Comparison of ENCODE assay signal across 8 mouse cellular contexts in the genomic region with DNA sequence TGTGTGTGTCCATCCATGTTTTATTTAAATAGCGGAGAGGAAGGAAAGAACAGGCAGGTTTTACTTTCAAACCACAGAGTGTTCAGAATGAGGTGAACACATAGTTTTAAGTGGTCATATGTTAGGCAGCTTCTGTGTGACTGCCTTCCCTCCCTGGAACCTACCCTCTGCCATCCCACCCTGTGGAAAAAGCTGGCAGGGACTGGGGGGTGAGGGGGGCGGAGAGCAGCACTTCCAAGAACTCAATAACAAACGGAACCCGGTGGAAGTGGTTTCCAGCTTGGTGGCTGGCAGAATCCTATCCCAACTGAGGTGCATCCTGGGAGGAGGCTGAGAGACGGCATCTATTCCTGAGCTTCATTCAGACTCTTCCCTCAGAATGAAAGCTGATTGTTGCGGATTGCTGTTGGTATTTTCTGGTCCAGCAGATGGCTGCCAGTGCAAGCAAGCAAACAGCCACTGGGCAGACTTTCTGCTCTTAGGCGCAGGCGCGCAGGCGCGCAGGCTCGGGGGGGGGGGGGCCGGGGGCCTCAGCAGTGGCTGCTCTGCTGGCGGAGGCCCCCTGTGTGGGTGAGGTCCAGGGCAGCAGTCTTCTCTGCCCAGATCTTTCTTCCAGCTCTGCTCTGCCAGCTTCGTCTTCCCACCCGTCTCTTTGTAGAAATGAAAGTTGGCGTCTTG. TPM values are rescaled to one million over a fixed set of nuclear protein-coding genes. Genes with fewer than 3 reads are reported as not detected.
DNase-seq lines count a peak whose midpoint lies in the region; ATAC-seq lines count a peak whose summit lies in the region.

No protein-coding gene starts in this region.

- DNase-seq in CD4-positive, CD25-positive, alpha-beta regulatory T cell, adult 2 months (ENCODE audit: low read depth, low spot score): peak; percentile 74
- DNase-seq in adrenal gland, postnatal 36 days: peak; percentile 57 to 68
- DNase-seq in layer of hippocampus, adult 9-11 months: peak; percentile 57
- peak; percentile 67 for DNase-seq in lung, postnatal 10 days
- peak; percentile 69 for DNase-seq in retina, embryonic 14.5 days (ENCODE audit: low spot score)

- peak overlapping the region; percentile 28 for H3K4me3 ChIP-seq in embryonic facial prominence, embryonic 15.5 days (replicated peaks)
- peak overlapping the region; percentile 11; the same call in 1 of the 2 replicates for H3K4me3 ChIP-seq in hindbrain, embryonic 13.5 days

- no peaks in the 10 kb centered on the region for H3K9me3 ChIP-seq in embryonic facial prominence, embryonic 15.5 days (replicated peaks)
- H3K9me3 ChIP-seq in hindbrain, embryonic 13.5 days: no peaks in the 10 kb centered on the region

- H3K36me3 ChIP-seq in embryonic facial prominence, embryonic 15.5 days: no peaks in the 10 kb centered on the region
- H3K36me3 ChIP-seq in hindbrain, embryonic 13.5 days: no peaks in the 10 kb centered on the region

- H3K9ac ChIP-seq in embryonic facial prominence, embryonic 15.5 days: no peak overlapping the region
- H3K9ac ChIP-seq in hindbrain, embryonic 13.5 days: peak overlapping the region; percentile 61

- 15% methylated on average over 17 of the region's 17 CpGs for WGBS in embryonic facial prominence, embryonic 15.5 days
- WGBS in hindbrain, embryonic 13.5 days: 21% methylated on average over 16 of the region's 17 CpGs

- H3K27ac ChIP-seq in embryonic facial prominence, embryonic 15.5 days (replicated peaks): peak overlapping the region; percentile 78
- peak overlapping the region; percentile 80 for H3K27ac ChIP-seq in hindbrain, embryonic 13.5 days

- H3K4me2 ChIP-seq in embryonic facial prominence, embryonic 15.5 days (replicated peaks): peak overlapping the region; percentile 40
- H3K4me2 ChIP-seq in hindbrain, embryonic 13.5 days: peak overlapping the region; percentile 48

- H3K4me1 ChIP-seq in embryonic facial prominence, embryonic 15.5 days: peaks cover 21% of the 10 kb centered on the region
- peaks cover 11% of the 10 kb centered on the region; the same call in 1 of the 2 replicates for H3K4me1 ChIP-seq in hindbrain, embryonic 13.5 days (replicated peaks)

- ATAC-seq in embryonic facial prominence, embryonic 15.5 days (ENCODE audit: insufficient number of reproducible peaks, low FRiP score, low TSS enrichment, low read depth): peak; percentile 81
- ATAC-seq in hindbrain, embryonic 13.5 days (ENCODE audit: low FRiP score): peak; percentile 87
- no peak for ATAC-seq in erythroid progenitor cell, adult 5-6 weeks (replicated peaks; ENCODE audit: low FRiP score, poor library complexity, severe bottlenecking)

- H3K27me3 ChIP-seq in embryonic facial prominence, embryonic 15.5 days: no peaks in the 10 kb centered on the region
- H3K27me3 ChIP-seq in hindbrain, embryonic 13.5 days: no peaks in the 10 kb centered on the region

RNA-seq across cellular contexts. Expression of a gene that starts 14.3 kb away (rescaled TPM):
- total RNA-seq in adrenal gland, postnatal 36 days (2021): 1 to 10 TPM; 1.3 to 1.8 TPM
- polyA plus RNA-seq in embryonic facial prominence, embryonic 15.5 days (2015; fragmentation: Nextera tagmentation; extraction: Ambion mirVana): 5.2 and 9.7 TPM in 2 replicates
- 0.49 and 0.61 TPM in 2 replicates for polyA plus RNA-seq in hindbrain, embryonic 13.5 days (2015; fragmentation: Nextera tagmentation; extraction: Ambion mirVana)
- 21.6 and 24.3 TPM in 2 replicates for total RNA-seq in erythroid progenitor cell, adult 5-6 weeks (2015; ENCODE audit: low replicate concordance)
- 18.8 and 23.0 TPM in 2 replicates for total RNA-seq in erythroid progenitor cell, adult 5-6 weeks (2017; ENCODE audit: low replicate concordance)

RNA-seq across cellular contexts. Expression of a gene that starts 29.5 kb away (rescaled TPM):
- total RNA-seq in adrenal gland, postnatal 36 days (2021): under 1 TPM in 1 of 2 experiments, not detected in 1; 0.95 TPM
- not detected in 2 replicates for polyA plus RNA-seq in embryonic facial prominence, embryonic 15.5 days (2015; fragmentation: Nextera tagmentation; extraction: Ambion mirVana)
- not detected in 2 replicates for polyA plus RNA-seq in hindbrain, embryonic 13.5 days (2015; fragmentation: Nextera tagmentation; extraction: Ambion mirVana)
- not detected in 2 replicates for total RNA-seq in erythroid progenitor cell, adult 5-6 weeks (2015; ENCODE audit: low replicate concordance)
- not detected in 2 replicates for total RNA-seq in erythroid progenitor cell, adult 5-6 weeks (2017; ENCODE audit: low replicate concordance)

RNA-seq across cellular contexts. Expression of a gene that starts 29.5 kb away (rescaled TPM):
- total RNA-seq in adrenal gland, postnatal 36 days (2021): 100 to 1,000 TPM; 288 to 296 TPM
- polyA plus RNA-seq in embryonic facial prominence, embryonic 15.5 days (2015; fragmentation: Nextera tagmentation; extraction: Ambion mirVana): 122 and 124 TPM in 2 replicates
- 98.7 and 106 TPM in 2 replicates for polyA plus RNA-seq in hindbrain, embryonic 13.5 days (2015; fragmentation: Nextera tagmentation; extraction: Ambion mirVana)
- total RNA-seq in erythroid progenitor cell, adult 5-6 weeks (2015; ENCODE audit: low replicate concordance): 157 and 170 TPM in 2 replicates
- total RNA-seq in erythroid progenitor cell, adult 5-6 weeks (2017; ENCODE audit: low replicate concordance): 196 and 437 TPM in 2 replicates

RNA-seq across cellular contexts. Expression of a gene that starts 34.4 kb away (rescaled TPM):
- under 1 TPM; 0.66 to 0.70 TPM for total RNA-seq in adrenal gland, postnatal 36 days (2021)
- polyA plus RNA-seq in embryonic facial prominence, embryonic 15.5 days (2015; fragmentation: Nextera tagmentation; extraction: Ambion mirVana): 1.8 and 4.2 TPM in 2 replicates
- polyA plus RNA-seq in hindbrain, embryonic 13.5 days (2015; fragmentation: Nextera tagmentation; extraction: Ambion mirVana): 0.74 and 1.8 TPM in 2 replicates
- not detected in 2 replicates for total RNA-seq in erythroid progenitor cell, adult 5-6 weeks (2015; ENCODE audit: low replicate concordance)
- not detected in 2 replicates for total RNA-seq in erythroid progenitor cell, adult 5-6 weeks (2017; ENCODE audit: low replicate concordance)

RNA-seq across cellular contexts. Expression of a gene that starts 56.6 kb away (rescaled TPM):
- total RNA-seq in adrenal gland, postnatal 36 days (2021): 10 to 100 TPM; 16.4 to 45.3 TPM
- polyA plus RNA-seq in embryonic facial prominence, embryonic 15.5 days (2015; fragmentation: Nextera tagmentation; extraction: Ambion mirVana): 0.49 and 0.60 TPM in 2 replicates
- 0.30 and 0.31 TPM in 2 replicates for polyA plus RNA-seq in hindbrain, embryonic 13.5 days (2015; fragmentation: Nextera tagmentation; extraction: Ambion mirVana)
- total RNA-seq in erythroid progenitor cell, adult 5-6 weeks (2015; ENCODE audit: low replicate concordance): not detected in 2 replicates
- total RNA-seq in erythroid progenitor cell, adult 5-6 weeks (2017; ENCODE audit: low replicate concordance): not detected in 2 replicates

Comparison
In these comparisons a context has a peak if more than half of its experiments do, and no peak if none do; other contexts are left out.
1. RNA of a gene that starts 14.3 kb away (total RNA-seq): 18.8 to 24.3 TPM in erythroid progenitor cell, adult 5-6 weeks; 1.3 to 1.8 TPM in adrenal gland, postnatal 36 days; every median in the first group is over 4 times any median in the second.
2. Peak in every context shown above with its lines, with median percentiles within 50 percentile points of each other: DNase-seq.